Mouse (Mus musculus) G1E (cell line): ENCODE data around the gene Sphkap.

ENCODE experiments used
- CTCF ChIP-seq: IDR thresholded peaks from 2 replicates; pipeline ENCODE4 v1.5.1; 2012; ENCODE audit warnings: low read depth, low read length, inconsistent platforms, mixed read lengths
- GATA1 ChIP-seq: IDR thresholded peaks from 2 replicates; pipeline ENCODE4 v1.6.1; 2012; ENCODE audit warnings: borderline replicate concordance, low read length, inconsistent platforms, mixed read lengths
- POLR2AphosphoS5 ChIP-seq: IDR thresholded peaks from 2 replicates; pipeline ENCODE4 v1.6.1; 2012; ENCODE audit warnings: low read depth, low read length, inconsistent platforms; ENCODE audit not compliant: insufficient replicate concordance
- TAL1 ChIP-seq: conservative IDR thresholded peaks from 2 replicates; pipeline ENCODE4 v1.6.1; 2012; ENCODE audit warnings: low read depth, low read length, inconsistent platforms, mixed read lengths

- TF ChIP-seq CTCF (no peak), POLR2AphosphoS5 (no peak), TAL1 (no peak), GATA1 (no peak)
Observed at GRCm38 (mm10) chr1:83433932-83434331, 25.9 kb upstream of the Sphkap start.
